Comparison of ENCODE assay signal across 18 mouse cellular contexts in genomic region chr11:27412546-27412945, GRCm38 (mm10).
"Had no signal": no experiment of that assay in that cellular context is flagged by ENCODE, and none has a peak within 500 bp of the region (broad histone marks: within the 10 kb centered on the region; RNA-seq: fewer than 3 reads in every experiment).

No protein-coding gene starts in this region.

- H3K4me2 ChIP-seq: lung, embryonic 14.5 days; midbrain, embryonic 12.5 days; neural tube, embryonic 13.5 days; neural tube, embryonic 15.5 days had no signal

- H3K27ac ChIP-seq: midbrain, embryonic 10.5 days; midbrain, embryonic 12.5 days; neural tube, embryonic 13.5 days; neural tube, embryonic 15.5 days had no signal

- H3K9me3 ChIP-seq: midbrain, embryonic 10.5 days; midbrain, embryonic 12.5 days; neural tube, embryonic 13.5 days; neural tube, embryonic 15.5 days had no signal

- H3K4me1 ChIP-seq: midbrain, embryonic 10.5 days; midbrain, embryonic 12.5 days; neural tube, embryonic 13.5 days; neural tube, embryonic 15.5 days had no signal

- DNase-seq: lung, embryonic 14.5 days; lung, postnatal 10 days; lung, postnatal 4 days; midbrain, embryonic 14.5 days; retina, postnatal 1 day; right cerebral cortex, adult 18-20 months; right cerebral cortex, postnatal 25 days; right cerebral cortex, postnatal 4 days; spleen, adult 18-20 months; thymus, adult 18-20 months; thymus, postnatal 14 days; thymus, postnatal 36 days had no signal

- H3K4me3 ChIP-seq: midbrain, embryonic 10.5 days; midbrain, embryonic 12.5 days; myocyte; neural tube, embryonic 13.5 days; neural tube, embryonic 15.5 days had no signal

- H3K36me3 ChIP-seq: midbrain, embryonic 10.5 days; midbrain, embryonic 12.5 days; neural tube, embryonic 13.5 days; neural tube, embryonic 15.5 days had no signal

- ATAC-seq: midbrain, embryonic 16.5 days had no signal

- H3K27me3 ChIP-seq: midbrain, embryonic 12.5 days; neural tube, embryonic 13.5 days; neural tube, embryonic 15.5 days had no signal

- H3K9ac ChIP-seq: lung, embryonic 14.5 days; midbrain, embryonic 12.5 days; neural tube, embryonic 13.5 days; neural tube, embryonic 15.5 days had no signal
